ENCODE assay signal across 34 mouse cellular contexts in genomic region chr19:29657558-29657957, GRCm38 (mm10). TPM values are rescaled to one million over a fixed set of nuclear protein-coding genes. Genes with fewer than 3 reads are reported as not detected.
"Had no signal": no experiment of that assay in that cellular context is flagged by ENCODE, and none has a peak within 500 bp of the region (broad histone marks: within the 10 kb centered on the region; RNA-seq: fewer than 3 reads in every experiment).

No protein-coding gene starts in this region.

- ATAC-seq: forebrain, embryonic 13.5 days; forebrain, embryonic 14.5 days; forebrain, embryonic 15.5 days; forebrain, embryonic 16.5 days; forebrain, postnatal 0 days had no signal

- H3K9ac ChIP-seq: embryonic facial prominence, embryonic 12.5 days; embryonic facial prominence, embryonic 13.5 days; embryonic facial prominence, embryonic 15.5 days; forebrain, embryonic 12.5 days; forebrain, embryonic 13.5 days; forebrain, embryonic 15.5 days; forebrain, postnatal 0 days had no signal

- H3K4me3 ChIP-seq: embryonic facial prominence, embryonic 10.5 days; embryonic facial prominence, embryonic 12.5 days; embryonic facial prominence, embryonic 13.5 days; embryonic facial prominence, embryonic 15.5 days; erythroblast, embryonic 14.5 days; forebrain, embryonic 10.5 days; forebrain, embryonic 12.5 days; forebrain, embryonic 13.5 days; forebrain, embryonic 15.5 days; gastrocnemius, adult 2 months; heart, adult 2 months; heart, embryonic 10.5 days had no signal

- H3K27ac ChIP-seq: embryonic facial prominence, embryonic 10.5 days; embryonic facial prominence, embryonic 12.5 days; embryonic facial prominence, embryonic 13.5 days; embryonic facial prominence, embryonic 15.5 days; forebrain, embryonic 10.5 days; forebrain, embryonic 12.5 days; forebrain, embryonic 13.5 days; forebrain, embryonic 15.5 days; gastrocnemius, adult 2 months; heart, adult 2 months; heart, embryonic 10.5 days had no signal

- H3K36me3 ChIP-seq: embryonic facial prominence, embryonic 10.5 days; embryonic facial prominence, embryonic 12.5 days; embryonic facial prominence, embryonic 13.5 days; embryonic facial prominence, embryonic 15.5 days; forebrain, embryonic 10.5 days; forebrain, embryonic 12.5 days; forebrain, embryonic 15.5 days; heart, embryonic 10.5 days had no signal

- DNase-seq: cerebellum, adult 9-10 months; cerebellum, adult 9-11 months; cerebellum, postnatal 10 days; cerebellum, postnatal 14 days; cerebellum, postnatal 25 days; cerebellum, postnatal 36 days; embryo, embryonic 11 days; forebrain, postnatal 0 days; gastrocnemius, adult 2 months; gastrocnemius, postnatal 10 days; gastrocnemius, postnatal 14 days; gastrocnemius, postnatal 25 days; gastrocnemius, postnatal 36 days; heart, adult 11 months; heart, adult 18-20 months; heart, adult 2 months had no signal

- H3K4me1 ChIP-seq: embryonic facial prominence, embryonic 12.5 days; forebrain, embryonic 12.5 days; forebrain, embryonic 13.5 days; forebrain, embryonic 15.5 days had no signal

- H3K9me3 ChIP-seq: embryonic facial prominence, embryonic 10.5 days; embryonic facial prominence, embryonic 12.5 days; embryonic facial prominence, embryonic 13.5 days; embryonic facial prominence, embryonic 15.5 days; forebrain, embryonic 10.5 days; forebrain, embryonic 12.5 days; forebrain, embryonic 13.5 days; forebrain, embryonic 15.5 days; heart, embryonic 10.5 days had no signal

- H3K27me3 ChIP-seq: embryonic facial prominence, embryonic 12.5 days; embryonic facial prominence, embryonic 13.5 days; embryonic facial prominence, embryonic 15.5 days; forebrain, embryonic 12.5 days; forebrain, embryonic 13.5 days; forebrain, embryonic 15.5 days had no signal

RNA-seq across cellular contexts. Expression of gene Mlana, which starts 40.1 kb away (rescaled TPM):
- total RNA-seq: common myeloid progenitor, adult 5-6 weeks; forebrain, postnatal 0 days; gastrocnemius, adult 18-20 months; gastrocnemius, adult 2 months; gastrocnemius, adult 8-10 months; gastrocnemius, postnatal 14 days; gastrocnemius, postnatal 25 days; granulocyte monocyte progenitor cell, adult 5-6 weeks had no signal
- polyA plus RNA-seq: cortical plate, adult 2 months; erythroblast, embryonic 14.5 days; forebrain, embryonic 12.5 days; forebrain, embryonic 13.5 days; forebrain, embryonic 14.5 days; forebrain, embryonic 15.5 days; forebrain, embryonic 16.5 days; forebrain, postnatal 0 days; gonadal fat pad, adult 2 months had no signal
